Mouse (Mus musculus): ENCODE measurements at regions not wholly inside any gene's neighbourhood (a gene's known extent, or its start where the extent isn't known, plus 50 kb on each side); places are given as distances from the start of the nearest gene placed in this dataset.

DNA sequence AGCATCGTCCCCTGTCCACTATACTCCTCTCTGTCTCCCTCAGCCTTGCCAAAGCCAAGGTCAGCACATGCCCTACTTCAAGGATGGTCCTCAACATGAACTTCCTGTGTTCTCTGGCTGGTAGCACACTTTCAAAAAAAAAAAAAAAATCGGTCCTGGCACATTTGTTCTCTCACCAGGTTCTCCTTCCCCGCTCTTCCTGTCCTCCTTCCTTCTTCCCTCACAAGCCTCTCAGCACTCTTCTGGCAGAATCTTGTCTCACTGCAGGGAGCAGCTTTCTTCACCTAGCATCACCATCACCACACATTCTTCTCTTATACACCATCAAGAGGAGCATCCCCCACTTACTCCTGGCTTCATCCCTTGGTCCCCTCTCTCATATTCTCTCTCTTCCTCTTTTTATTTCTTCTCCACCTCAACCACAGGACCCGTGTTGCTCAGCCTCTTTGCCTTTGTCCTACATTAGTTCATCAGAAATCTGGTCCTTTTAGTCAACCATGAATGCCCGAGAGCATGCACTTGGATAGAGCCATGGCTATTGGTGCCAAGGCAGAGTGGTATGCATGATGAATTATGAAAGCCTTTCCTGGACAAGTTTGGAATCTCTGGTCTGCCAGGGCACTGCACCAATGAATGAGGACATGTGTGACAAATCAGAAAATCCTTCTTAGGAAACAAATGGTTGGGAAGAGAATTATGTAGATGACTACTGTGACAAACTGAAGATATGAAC lies 230.8 kb downstream of the Btg1 start:
- Histone ChIP-seq H3K4me3 (ENCODE audit: low read depth, low read length) (no peak overlapping the region), H3K27me3 (ENCODE audit: control insufficient read depth, insufficient read depth, low read length) (no peaks in the 10 kb centered on the region), H3K4me2 (ENCODE audit: low read depth) (no peak overlapping the region), H3K9me3 (ENCODE audit: control insufficient read depth, low read length) (no peaks in the 10 kb centered on the region), H3K4me1 (ENCODE audit: control insufficient read depth, insufficient read depth, low read length) (no peaks in the 10 kb centered on the region), H3K9ac (ENCODE audit: low read length) (no peak overlapping the region), H3K36me3 (ENCODE audit: control insufficient read depth, insufficient read depth, low read length) (no peaks in the 10 kb centered on the region), H3K27ac (ENCODE audit: low read depth, low read length) (no peak overlapping the region)
- WGBS = 81% methylated on average over 5 of the region's 5 CpGs
- DNase-seq (ENCODE audit: low spot score) (no peak), ATAC-seq (ENCODE audit: insufficient read depth, low FRiP score, low TSS enrichment) (no peak)

DNA sequence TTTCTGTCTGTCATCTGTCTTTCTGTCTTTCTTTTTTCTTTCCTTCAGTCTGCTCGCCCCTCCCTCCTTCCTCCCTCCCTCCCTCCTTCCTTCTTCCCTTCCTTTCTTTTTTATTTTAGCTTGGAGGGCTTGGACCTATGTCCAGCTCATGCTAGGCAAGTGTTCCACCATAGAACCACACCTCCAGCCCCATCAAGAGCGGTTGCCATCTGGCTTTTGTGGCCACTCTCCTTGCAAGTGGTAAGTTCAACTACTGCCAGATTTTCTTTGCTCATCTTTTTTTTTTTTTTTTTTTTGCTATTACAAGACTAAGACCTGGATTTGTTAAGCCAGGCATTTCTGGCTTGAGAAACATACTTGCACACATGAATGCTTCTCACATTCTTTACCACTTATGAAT lies 231.7 kb downstream of the Btg1 start:
- H3K27ac ChIP-seq (ENCODE audit: low read depth, low read length) = no peak overlapping the region
- no peaks in the 10 kb centered on the region for H3K4me1 ChIP-seq (ENCODE audit: control insufficient read depth, insufficient read depth, low read length)
- no peak overlapping the region for H3K4me3 ChIP-seq (ENCODE audit: low read depth, low read length)
- no peak overlapping the region for H3K9ac ChIP-seq (ENCODE audit: low read length)
- no peaks in the 10 kb centered on the region for H3K36me3 ChIP-seq (ENCODE audit: control insufficient read depth, insufficient read depth, low read length)
- H3K4me2 ChIP-seq (ENCODE audit: low read depth) = no peak overlapping the region
- ATAC-seq (ENCODE audit: insufficient read depth, low FRiP score, low TSS enrichment) (no peak), DNase-seq (ENCODE audit: low spot score) (no peak)
- 86% methylated on average over 2 of the region's 2 CpGs for WGBS
- H3K9me3 ChIP-seq (ENCODE audit: control insufficient read depth, low read length) = no peaks in the 10 kb centered on the region
- no peaks in the 10 kb centered on the region for H3K27me3 ChIP-seq (ENCODE audit: control insufficient read depth, insufficient read depth, low read length)

- DNase-seq (ENCODE audit: low spot score) (no peak), ATAC-seq (ENCODE audit: insufficient read depth, low FRiP score, low TSS enrichment) (no peak)
- H3K27me3 ChIP-seq (ENCODE audit: control insufficient read depth, insufficient read depth, low read length) = no peaks in the 10 kb centered on the region
- no peak overlapping the region for H3K4me3 ChIP-seq (ENCODE audit: low read depth, low read length)
- WGBS = 83% methylated on average over 2 of the region's 2 CpGs
- H3K4me2 ChIP-seq (ENCODE audit: low read depth) = no peak overlapping the region
- no peaks in the 10 kb centered on the region for H3K9me3 ChIP-seq (ENCODE audit: control insufficient read depth, low read length)
- no peak overlapping the region for H3K9ac ChIP-seq (ENCODE audit: low read length)
- H3K36me3 ChIP-seq (ENCODE audit: control insufficient read depth, insufficient read depth, low read length) = no peaks in the 10 kb centered on the region
- no peak overlapping the region for H3K27ac ChIP-seq (ENCODE audit: low read depth, low read length)
- H3K4me1 ChIP-seq (ENCODE audit: control insufficient read depth, insufficient read depth, low read length) = no peaks in the 10 kb centered on the region
These were observed 243.6 kb downstream of the Btg1 start for GRCm38 (mm10) chr10:96860366-96860765.

- ATAC-seq (ENCODE audit: insufficient read depth, low FRiP score, low TSS enrichment) (no peak), DNase-seq (ENCODE audit: low spot score) (no peak)
- H3K4me2 ChIP-seq (ENCODE audit: low read depth) = no peak overlapping the region
- no peak overlapping the region for H3K9ac ChIP-seq (ENCODE audit: low read length)
- no peaks in the 10 kb centered on the region for H3K27me3 ChIP-seq (ENCODE audit: control insufficient read depth, insufficient read depth, low read length)
- H3K4me1 ChIP-seq (ENCODE audit: control insufficient read depth, insufficient read depth, low read length) = no peaks in the 10 kb centered on the region
- no peak overlapping the region for H3K4me3 ChIP-seq (ENCODE audit: low read depth, low read length)
- WGBS = 79% methylated on average over 8 of the region's 8 CpGs
- H3K9me3 ChIP-seq (ENCODE audit: control insufficient read depth, low read length) = no peaks in the 10 kb centered on the region
- no peaks in the 10 kb centered on the region for H3K36me3 ChIP-seq (ENCODE audit: control insufficient read depth, insufficient read depth, low read length)
- no peak overlapping the region for H3K27ac ChIP-seq (ENCODE audit: low read depth, low read length)
These were observed 246.4 kb downstream of the Btg1 start for GRCm38 (mm10) chr10:96863230-96863629.

DNA sequence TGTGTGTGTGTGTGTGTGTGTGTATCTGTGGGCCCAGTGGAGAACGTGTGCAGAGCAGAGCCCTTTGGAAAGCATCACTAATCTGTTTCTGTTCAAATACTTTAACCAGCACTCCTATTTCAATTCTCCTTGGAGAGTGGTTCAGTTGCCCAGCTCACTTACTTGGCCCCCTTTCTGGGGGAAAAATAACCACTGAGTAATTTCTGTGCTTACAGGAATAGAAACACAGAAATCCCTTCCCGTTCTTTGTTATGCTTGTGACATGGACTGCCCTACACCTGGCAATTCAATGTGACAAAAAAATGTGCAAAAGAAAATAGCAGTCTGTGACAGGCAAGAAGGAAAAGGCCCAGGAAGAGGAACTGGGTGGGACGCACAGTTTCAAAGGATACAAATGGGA lies 249.7 kb downstream of the Btg1 start:
- Histone ChIP-seq H3K9ac (ENCODE audit: low read length) (no peak overlapping the region), H3K4me3 (ENCODE audit: low read depth, low read length) (no peak overlapping the region), H3K27ac (ENCODE audit: low read depth, low read length) (no peak overlapping the region), H3K4me2 (ENCODE audit: low read depth) (no peak overlapping the region), H3K4me1 (ENCODE audit: control insufficient read depth, insufficient read depth, low read length) (no peaks in the 10 kb centered on the region), H3K36me3 (ENCODE audit: control insufficient read depth, insufficient read depth, low read length) (no peaks in the 10 kb centered on the region), H3K27me3 (ENCODE audit: control insufficient read depth, insufficient read depth, low read length) (no peaks in the 10 kb centered on the region), H3K9me3 (ENCODE audit: control insufficient read depth, low read length) (no peaks in the 10 kb centered on the region)
- DNase-seq (ENCODE audit: low spot score) (no peak), ATAC-seq (ENCODE audit: insufficient read depth, low FRiP score, low TSS enrichment) (no peak)
- 79% methylated on average over 3 of the region's 3 CpGs for WGBS

DNA sequence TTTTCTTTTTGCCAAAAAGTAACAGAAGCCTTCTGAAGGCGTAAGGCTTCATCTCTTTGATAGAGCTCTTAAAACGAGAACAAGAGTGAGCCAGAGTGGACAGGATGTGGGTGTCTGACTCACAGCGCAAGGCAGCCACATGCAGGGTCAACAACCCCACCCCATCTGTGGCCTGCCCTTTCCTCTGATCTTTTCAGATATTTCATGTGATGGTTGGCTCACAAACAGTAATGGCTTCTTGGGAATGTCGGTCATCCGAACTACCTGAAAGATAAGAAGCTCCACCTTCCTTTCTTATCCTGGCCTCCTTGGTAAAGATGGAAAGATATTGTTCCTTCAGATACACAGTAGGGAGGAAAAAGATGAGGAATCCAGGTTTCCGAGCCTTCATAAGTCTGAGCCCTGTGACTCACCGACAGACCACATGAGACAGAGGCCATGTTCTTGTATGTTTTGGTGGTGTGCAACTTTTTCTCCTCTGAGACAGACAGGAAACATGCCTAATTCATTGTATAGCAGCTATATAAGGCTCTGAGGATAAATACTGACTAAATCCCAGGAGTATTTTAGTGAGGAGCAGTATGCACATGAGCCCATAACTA lies 254.9 kb downstream of the Btg1 start:
- no peak overlapping the region for H3K4me3 ChIP-seq (ENCODE audit: low read depth, low read length)
- H3K4me1 ChIP-seq (ENCODE audit: control insufficient read depth, insufficient read depth, low read length) = no peaks in the 10 kb centered on the region
- no peak overlapping the region for H3K9ac ChIP-seq (ENCODE audit: low read length)
- no peaks in the 10 kb centered on the region for H3K36me3 ChIP-seq (ENCODE audit: control insufficient read depth, insufficient read depth, low read length)
- ATAC-seq (ENCODE audit: insufficient read depth, low FRiP score, low TSS enrichment) (no peak), DNase-seq (ENCODE audit: low spot score) (no peak)
- H3K9me3 ChIP-seq (ENCODE audit: control insufficient read depth, low read length) = no peaks in the 10 kb centered on the region
- H3K4me2 ChIP-seq (ENCODE audit: low read depth) = no peak overlapping the region
- no peaks in the 10 kb centered on the region for H3K27me3 ChIP-seq (ENCODE audit: control insufficient read depth, insufficient read depth, low read length)
- WGBS = 88% methylated on average over 7 of the region's 7 CpGs
- no peak overlapping the region for H3K27ac ChIP-seq (ENCODE audit: low read depth, low read length)

DNA sequence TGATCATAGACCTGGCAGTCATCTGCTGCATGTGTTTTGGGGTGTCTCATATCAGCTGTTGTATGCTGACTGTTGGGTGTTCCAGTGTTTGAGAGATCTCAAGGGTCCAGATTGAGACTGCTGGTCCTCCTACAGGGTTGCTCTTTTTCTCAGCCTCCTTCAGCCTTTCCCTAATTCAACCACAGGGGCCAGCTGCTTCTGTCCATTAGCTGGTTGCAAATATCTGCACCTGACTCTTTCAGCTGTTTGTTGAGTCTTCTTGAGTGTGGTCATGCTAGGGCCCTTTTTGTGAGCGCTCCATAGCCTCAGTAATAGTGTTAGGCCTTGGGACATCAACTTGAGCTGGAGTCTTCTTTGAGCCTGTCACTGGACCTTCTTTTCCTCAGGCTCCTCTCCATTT lies 257.8 kb downstream of the Btg1 start:
- no peak for DNase-seq (ENCODE audit: low spot score)
- no peaks in the 10 kb centered on the region for H3K4me1 ChIP-seq (ENCODE audit: control insufficient read depth, insufficient read depth, low read length)

GRCm38 (mm10) chr10:96875676-96876075 lies 258.9 kb downstream of the Btg1 start:
- Histone ChIP-seq H3K27me3 (ENCODE audit: control insufficient read depth, insufficient read depth, low read length) (no peaks in the 10 kb centered on the region), H3K27ac (ENCODE audit: low read depth, low read length) (no peak overlapping the region), H3K4me3 (ENCODE audit: low read depth, low read length) (no peak overlapping the region), H3K4me1 (ENCODE audit: control insufficient read depth, insufficient read depth, low read length) (no peaks in the 10 kb centered on the region), H3K36me3 (ENCODE audit: control insufficient read depth, insufficient read depth, low read length) (no peaks in the 10 kb centered on the region), H3K9ac (ENCODE audit: low read length) (no peak overlapping the region), H3K9me3 (ENCODE audit: control insufficient read depth, low read length) (no peaks in the 10 kb centered on the region), H3K4me2 (ENCODE audit: low read depth) (no peak overlapping the region)
- 84% methylated on average over 3 of the region's 3 CpGs for WGBS
- DNase-seq (ENCODE audit: low spot score) = no peak
- ATAC-seq (ENCODE audit: insufficient read depth, low FRiP score, low TSS enrichment) = no peak

More for the DNA sequence above, 257.8 kb downstream of the Btg1 start:
- no peak for ATAC-seq (ENCODE audit: insufficient read depth, low FRiP score, low TSS enrichment)
- H3K9me3 ChIP-seq (ENCODE audit: control insufficient read depth, low read length) = no peaks in the 10 kb centered on the region
- no peaks in the 10 kb centered on the region for H3K36me3 ChIP-seq (ENCODE audit: control insufficient read depth, insufficient read depth, low read length)
- H3K27ac ChIP-seq (ENCODE audit: low read depth, low read length) = no peak overlapping the region
- no peaks in the 10 kb centered on the region for H3K27me3 ChIP-seq (ENCODE audit: control insufficient read depth, insufficient read depth, low read length)
- no peak overlapping the region for H3K9ac ChIP-seq (ENCODE audit: low read length)
- H3K4me3 ChIP-seq (ENCODE audit: low read depth, low read length) = no peak overlapping the region
- WGBS = 93% methylated on average over 1 of the region's 1 CpGs
- H3K4me2 ChIP-seq (ENCODE audit: low read depth) = no peak overlapping the region

GRCm38 (mm10) chr10:96879425-96879824 lies 262.6 kb downstream of the Btg1 start:
- no peak overlapping the region for H3K4me3 ChIP-seq (ENCODE audit: low read depth, low read length)
- H3K27me3 ChIP-seq (ENCODE audit: control insufficient read depth, insufficient read depth, low read length) = no peaks in the 10 kb centered on the region
- ATAC-seq (ENCODE audit: insufficient read depth, low FRiP score, low TSS enrichment) (no peak), DNase-seq (ENCODE audit: low spot score) (no peak)
- no peak overlapping the region for H3K9ac ChIP-seq (ENCODE audit: low read length)
- no peak overlapping the region for H3K27ac ChIP-seq (ENCODE audit: low read depth, low read length)
- no peaks in the 10 kb centered on the region for H3K4me1 ChIP-seq (ENCODE audit: control insufficient read depth, insufficient read depth, low read length)
- WGBS = 95% methylated on average over 2 of the region's 2 CpGs
- H3K9me3 ChIP-seq (ENCODE audit: control insufficient read depth, low read length) = no peaks in the 10 kb centered on the region
- no peak overlapping the region for H3K4me2 ChIP-seq (ENCODE audit: low read depth)
- no peaks in the 10 kb centered on the region for H3K36me3 ChIP-seq (ENCODE audit: control insufficient read depth, insufficient read depth, low read length)
